Mouse (Mus musculus) spleen, embryonic (tissue): Measurements from ENCODE around the gene Csn1s2a.
"Not testable (repeated sequence)": the region's sequence is repeated elsewhere in the genome, so short reads cannot be mapped to it uniquely, and the experiment has no call there.

Experiments
- CTCF ChIA-PET: fragments of 350-600 bp; sonication (Branson Sonifier 250); formaldehyde crosslinking; loops from one replicate; lab custom pipeline; 2022; lab: Charles Lee

Gene Csn1s2a

GRCm38 (mm10) chr5:87774267-87774666 is at the start of gene Csn1s2a:
Csn1s2a (plus strand) TSS chr5:87774567.
- CTCF ChIA-PET: no interaction called here

GRCm38 (mm10) chr5:87734821-87735220 is 39.5 kb upstream of the Csn1s2a start:
- CTCF ChIA-PET: no interaction called here

GRCm38 (mm10) chr5:87753471-87753870 is 20.9 kb upstream of the Csn1s2a start:
- CTCF ChIA-PET: no interaction called here

GRCm38 (mm10) chr5:87764546-87764945 is 9.8 kb upstream of the Csn1s2a start:
- CTCF ChIA-PET: no interaction called here

- CTCF ChIA-PET: not testable (repeated sequence)
Measured at GRCm38 (mm10) chr5:87772151-87772550, 2.2 kb upstream of the Csn1s2a start.

GRCm38 (mm10) chr5:87782731-87783130 is 8.4 kb downstream of the Csn1s2a start:
- CTCF ChIA-PET: no interaction called here

GRCm38 (mm10) chr5:87807782-87808181 is 33.4 kb downstream of the Csn1s2a start, which contains the start of gene Csn1s2b:
Csn1s2b (plus strand) TSS chr5:87808082.
- CTCF ChIA-PET: no interaction called here

- CTCF ChIA-PET: no interaction called here
Measured at GRCm38 (mm10) chr5:87809253-87809652, 34.9 kb downstream of the Csn1s2a start.

GRCm38 (mm10) chr5:87825386-87825785 is 51.0 kb downstream of the Csn1s2a start, which contains the start of gene Prr27:
Prr27 (plus strand) TSS chr5:87825686.
- CTCF ChIA-PET: no interaction called here
